Mouse (Mus musculus): ENCODE results near the gene Zfhx3.

DNA sequence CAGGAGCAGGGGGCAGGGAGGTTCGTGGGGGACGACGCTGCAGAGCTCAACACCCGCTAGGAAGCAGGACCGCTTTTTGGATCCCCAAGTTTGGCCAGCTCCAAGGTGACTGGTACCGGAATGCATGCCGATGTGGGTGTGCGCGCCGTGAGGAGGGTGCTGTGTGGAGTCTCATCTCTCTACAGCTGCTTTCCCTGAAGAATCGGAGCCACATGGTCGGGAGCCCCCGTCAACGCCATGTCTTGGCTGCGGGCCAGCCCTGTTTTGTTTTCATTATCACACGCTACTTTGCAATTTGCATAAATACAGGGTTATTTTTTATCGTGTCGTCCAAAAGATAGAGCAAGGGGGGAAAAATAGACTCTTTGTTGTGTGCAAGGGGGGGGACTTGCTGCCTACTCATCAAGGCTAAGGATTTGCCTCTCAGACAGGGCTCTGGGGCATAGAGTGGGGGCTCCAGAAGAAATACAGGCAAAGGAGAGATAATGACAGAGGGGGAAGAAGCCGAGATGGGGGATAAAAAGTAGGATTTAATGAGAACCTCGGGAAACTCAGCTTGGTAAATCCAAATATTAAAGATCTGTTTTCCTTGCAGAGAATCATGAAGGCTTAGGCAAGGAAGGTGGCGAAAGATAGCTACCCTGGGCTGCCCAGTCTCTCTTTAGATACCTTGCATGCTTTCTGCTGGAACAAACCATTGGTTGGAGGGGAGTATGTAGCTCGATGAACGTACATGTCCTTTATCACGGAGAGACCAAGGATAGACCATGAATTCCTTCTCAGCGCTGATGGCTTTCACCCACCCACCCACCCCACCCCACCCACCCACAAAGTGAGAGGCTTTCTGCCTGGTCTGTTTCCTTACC, 595.5 kb downstream of the Zfhx3 start:
- TF ChIP-seq BHLHE40 (IDR thresholded peaks at IDR 0.05; ENCODE audit: borderline replicate concordance, low read depth, low read length) (no peak), CTCF (IDR thresholded peaks at IDR 0.05 in 2 of 3, conservative IDR thresholded peaks at IDR 0.05 in 1 of 3; ENCODE audit: control insufficient read depth in 1 of 3, insufficient read depth in 1 of 3, low read depth in 2 of 3, low read length in 3 of 3, poor library complexity in 1 of 3, severe bottlenecking in 1 of 3) (no peak), E2F4 (IDR thresholded peaks at IDR 0.05; ENCODE audit: borderline replicate concordance, low read depth, low read length) (no peak), HCFC1 (IDR thresholded peaks at IDR 0.05; ENCODE audit: low read depth, low read length) (no peak), ZC3H11A (IDR thresholded peaks at IDR 0.05; ENCODE audit: low read depth, low read length) (no peak), TBP (IDR thresholded peaks at IDR 0.05; ENCODE audit: low read depth, low read length) (no peak), GABPA (IDR thresholded peaks at IDR 0.05; ENCODE audit: low read depth, low read length) (no peak), NELFE (IDR thresholded peaks at IDR 0.05; ENCODE audit: low read depth, low read length) (no peak), USF2 (IDR thresholded peaks at IDR 0.05; ENCODE audit: borderline replicate concordance in 1 of 2, insufficient read depth in 1 of 2, low read depth in 1 of 2, low read length in 2 of 2) (no peak), JUND (IDR thresholded peaks at IDR 0.05; ENCODE audit: low read depth, low read length) (no peak), RCOR1 (IDR thresholded peaks at IDR 0.05; ENCODE audit: low read depth, low read length) (no peak), MEF2A (IDR thresholded peaks at IDR 0.05; ENCODE audit: extremely low read depth, insufficient replicate concordance, low read depth, low read length, poor library complexity, severe bottlenecking) (no peak), RAD21 (IDR thresholded peaks at IDR 0.05; ENCODE audit: low read depth, low read length) (no peak)

Measured in MEL (cell line).